Mouse (Mus musculus) small intestine, adult 2 months (tissue): ENCODE measurements around the gene Foxp1.

Source experiments
- CTCF ChIP-seq: fragments of 200-500 bp; IDR thresholded peaks from 2 replicates; pipeline ENCODE4 v1.5.1; 2012; ENCODE audit warnings: low read depth, mild to moderate bottlenecking, control low read depth, inconsistent platforms, low read length, moderate library complexity, mixed read lengths; ENCODE audit not compliant: insufficient replicate concordance, insufficient read length; ENCODE audit errors: extremely low read depth
- POLR2A ChIP-seq: fragments of 200-500 bp; IDR thresholded peaks from 2 replicates; pipeline ENCODE4 v1.6.1; 2012; ENCODE audit warnings: low read depth, mild to moderate bottlenecking, control low read depth, inconsistent platforms, low read length, moderate library complexity

GRCm38 (mm10) chr6:99162716-99163115, 359.8 kb downstream of the Foxp1 start:
- TF ChIP-seq CTCF (no peak), POLR2A (no peak)
